Mouse (Mus musculus) heart, adult 2 months (tissue): ENCODE measurements at regions not wholly inside any gene's neighbourhood (a gene's known extent, or its start where the extent isn't known, plus 50 kb on each side); places are given as distances from the start of the nearest gene placed in this dataset.

Experiments used
- DNase-seq, 2 experiments: peaks; one replicate each; pipeline ENCODE4 v3.0.0; 2021
- H3K27ac ChIP-seq: fragments of 200-600 bp; 2 replicates; pipeline ENCODE4 v1.8.1; 2022
- H3K27me3 ChIP-seq: fragments of 200-500 bp; 2 replicates; pipeline ENCODE4 v1.6.1; 2012; ENCODE audit warnings: mild to moderate bottlenecking, low read length, inconsistent platforms, mixed read lengths; ENCODE audit not compliant: control insufficient read depth, insufficient read depth
- H3K36me3 ChIP-seq: fragments of 200-500 bp; 2 replicates; pipeline ENCODE4 v1.6.1; 2012; ENCODE audit warnings: low read length, inconsistent platforms; ENCODE audit not compliant: control insufficient read depth, insufficient read depth
- H3K4me1 ChIP-seq: fragments of 200-500 bp; 2 replicates; pipeline ENCODE4 v1.6.1; 2011; ENCODE audit warnings: low read length; ENCODE audit not compliant: control insufficient read depth, insufficient read depth
- H3K4me3 ChIP-seq: fragments of 200-600 bp; 2 replicates; pipeline ENCODE4 v1.8.1; 2022
- H3K79me2 ChIP-seq: fragments of 200-500 bp; replicated peaks from 2 replicates; pipeline ENCODE4 v1.6.1; 2012; ENCODE audit warnings: mild to moderate bottlenecking, inconsistent platforms, low read length, moderate library complexity, mixed read lengths; ENCODE audit not compliant: control insufficient read depth, insufficient read depth
- H3K9ac ChIP-seq: fragments of 200-500 bp; 2 replicates; pipeline ENCODE4 v1.6.1; 2012; ENCODE audit warnings: low read depth, mild to moderate bottlenecking, control low read depth, inconsistent platforms, low read length, mixed read lengths
- CTCF ChIP-seq: fragments of 200-600 bp; IDR thresholded peaks from 2 replicates; pipeline ENCODE4 v1.8.1; 2022; ENCODE audit warnings: antibody characterized with exemption, mild to moderate bottlenecking, moderate library complexity
- EP300 ChIP-seq: fragments of 200-500 bp; IDR thresholded peaks from 2 replicates; pipeline ENCODE4 v1.6.1; 2011; ENCODE audit warnings: low read depth, low read length, control low read depth; ENCODE audit not compliant: insufficient read depth
- POLR2A ChIP-seq: fragments of 200-500 bp; IDR thresholded peaks from 2 replicates; pipeline ENCODE4 v1.6.1; 2011; ENCODE audit warnings: mild to moderate bottlenecking, low read depth, low read length, control low read depth; ENCODE audit not compliant: insufficient read depth
- WGBS: fragments of 180-500 bp; shearing (Covaris S2); methylation state at CpG from one replicate; pipeline ENCODE4 v1.1.7; 2018; 5-methylcytosine and 5-hydroxymethylcytosine counted together
- intact Hi-C: fragments of 180-260 bp; cut with DNase I; formaldehyde crosslinking; loops from one replicate; pipeline ENCODE4 v1.15.1; 2025

GRCm38 (mm10) chr16:29884899-29885298 is 179.3 kb upstream of the Hes1 start:
- Histone ChIP-seq H3K4me1 (peaks cover 6% of the 10 kb centered on the region), H3K27ac (no peak overlapping the region), H3K79me2 (no peaks in the 10 kb centered on the region), H3K36me3 (no peaks in the 10 kb centered on the region), H3K4me3 (no peak overlapping the region), H3K27me3 (no peaks in the 10 kb centered on the region), H3K9ac (no peak overlapping the region)
- peak; percentile 50 to 52 for DNase-seq
- TF ChIP-seq CTCF (no peak), POLR2A (no peak), EP300 (no peak)
- intact Hi-C loops = loop anchor here (5.0 kb wide), 3 partner anchors 68 to 172 kb away; no protein-coding TSS in a partner anchor
- WGBS = 71% methylated on average over 4 of the region's 4 CpGs

GRCm38 (mm10) chr16:29886755-29887154 is 177.4 kb upstream of the Hes1 start:
- Histone ChIP-seq H3K4me3 (no peak overlapping the region), H3K36me3 (no peaks in the 10 kb centered on the region), H3K79me2 (no peaks in the 10 kb centered on the region), H3K27me3 (no peaks in the 10 kb centered on the region), H3K27ac (no peak overlapping the region), H3K9ac (no peak overlapping the region), H3K4me1 (peaks cover 6% of the 10 kb centered on the region)
- peak; percentile 13; the same call in 1 of the 2 replicates for TF ChIP-seq CTCF
- no peak for TF ChIP-seq POLR2A
- peak in 1 of 2 experiments; percentile 55 for DNase-seq
- 27% methylated on average over 4 of the region's 4 CpGs for WGBS
- intact Hi-C loops = no loop called here

DNA sequence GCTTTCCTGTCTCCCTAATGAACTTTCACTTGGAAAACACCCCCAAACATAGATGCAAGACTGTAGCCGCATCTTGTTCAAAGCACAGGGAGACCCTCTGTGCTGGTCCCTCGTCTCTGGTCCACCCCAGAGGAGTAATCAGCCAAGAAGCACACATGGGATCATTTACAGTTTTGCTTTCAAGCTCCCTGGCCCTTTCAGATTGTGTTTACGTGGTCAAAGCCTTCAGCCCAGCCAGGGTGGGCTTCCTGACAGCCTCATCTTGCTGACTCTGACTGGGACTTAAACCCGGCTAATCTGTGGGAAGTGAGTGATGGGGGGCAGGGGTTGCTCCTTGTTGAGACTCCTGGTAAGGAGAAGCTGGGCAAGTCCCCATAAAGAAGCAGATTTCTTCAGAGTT is 174.8 kb upstream of the Hes1 start:
- H3K9ac ChIP-seq = no peak overlapping the region
- intact Hi-C loops = no loop called here
- H3K79me2 ChIP-seq = no peaks in the 10 kb centered on the region
- no peak for DNase-seq
- no peak overlapping the region for H3K4me3 ChIP-seq
- no peaks in the 10 kb centered on the region for H3K36me3 ChIP-seq
- H3K27ac ChIP-seq = no peak overlapping the region
- WGBS = 92% methylated on average over 4 of the region's 4 CpGs
- H3K4me1 ChIP-seq = peaks cover 8% of the 10 kb centered on the region
- TF ChIP-seq CTCF (no peak), EP300 (no peak), POLR2A (no peak)
- H3K27me3 ChIP-seq = no peaks in the 10 kb centered on the region

DNA sequence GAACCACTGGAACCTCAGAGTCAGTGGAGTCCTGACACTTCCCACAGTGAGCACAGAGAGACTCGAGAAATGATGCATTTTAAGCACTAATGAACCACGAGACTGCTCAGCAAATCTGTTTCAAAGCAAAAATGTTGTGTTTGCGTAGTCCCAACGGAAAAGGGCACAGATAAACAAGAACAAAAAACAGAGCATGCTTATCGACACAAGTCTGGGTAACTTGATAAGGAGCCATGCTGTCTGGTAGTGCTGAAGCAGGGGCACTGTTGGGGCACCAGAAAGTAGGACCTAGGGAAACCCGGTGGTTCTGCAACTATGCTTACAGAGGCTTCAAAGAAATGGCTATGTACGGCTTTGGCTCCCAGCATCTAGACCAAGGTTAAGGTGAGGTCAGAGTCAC is 172.7 kb upstream of the Hes1 start:
- Histone ChIP-seq H3K79me2 (no peaks in the 10 kb centered on the region), H3K4me3 (no peak overlapping the region), H3K27me3 (no peaks in the 10 kb centered on the region), H3K36me3 (no peaks in the 10 kb centered on the region), H3K27ac (no peak overlapping the region), H3K4me1 (peaks cover 8% of the 10 kb centered on the region), H3K9ac (no peak overlapping the region)
- 66% methylated on average over 7 of the region's 7 CpGs for WGBS
- DNase-seq = no peak
- intact Hi-C loops = no loop called here
- TF ChIP-seq EP300 (no peak), POLR2A (no peak), CTCF (no peak)

DNA sequence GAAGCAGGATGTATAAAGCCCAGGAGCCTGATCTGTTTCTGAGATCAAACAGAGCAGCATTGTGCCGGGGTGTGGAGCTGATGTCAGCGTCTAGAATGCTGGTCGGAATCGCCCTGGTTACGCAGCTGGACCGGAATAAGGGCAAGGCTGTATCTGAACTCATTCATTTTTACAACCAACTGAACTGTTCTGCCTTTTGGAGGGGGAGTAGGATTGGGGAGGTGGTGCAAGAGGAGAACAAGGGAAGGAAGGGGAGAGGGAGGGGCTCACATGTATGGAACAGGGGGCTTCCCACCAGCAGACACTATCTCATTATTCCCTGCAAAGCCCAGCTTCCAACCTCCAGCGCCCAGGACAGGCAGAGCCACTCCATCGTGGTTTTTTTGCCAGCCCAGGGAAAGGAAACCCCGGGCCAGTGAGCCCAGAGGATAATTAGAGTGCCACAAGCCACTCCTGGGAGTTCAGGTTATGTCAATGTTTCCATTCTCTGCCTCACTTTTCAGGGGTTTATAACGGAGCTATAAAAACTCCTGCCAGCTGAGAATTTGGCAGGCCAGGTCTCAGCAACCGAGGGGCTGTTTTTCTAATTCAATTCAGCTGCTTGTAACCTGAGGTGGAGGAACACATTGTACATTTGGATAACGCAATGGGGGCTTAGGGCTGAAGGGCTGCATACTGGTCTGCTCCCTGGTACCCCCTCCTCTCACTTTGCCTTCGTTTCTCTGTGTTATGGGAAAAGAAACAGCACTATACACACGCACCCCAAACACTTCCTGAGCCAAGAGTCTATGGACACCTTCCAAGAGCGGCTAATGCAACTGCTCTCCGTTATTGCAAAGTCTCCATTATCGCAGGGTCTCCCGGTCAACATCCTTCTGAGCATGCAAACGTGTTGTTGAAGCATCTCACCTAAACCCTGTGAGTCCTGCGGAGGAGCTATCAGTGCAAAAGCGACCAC is 170.0 kb upstream of the Hes1 start:
- H3K27me3 ChIP-seq = no peaks in the 10 kb centered on the region
- intact Hi-C loops = no loop called here
- WGBS = 25% methylated on average over 21 of the region's 21 CpGs
- H3K4me3 ChIP-seq = no peak overlapping the region
- no peaks in the 10 kb centered on the region for H3K79me2 ChIP-seq
- no peaks in the 10 kb centered on the region for H3K36me3 ChIP-seq
- peak; percentile 39 to 43 for DNase-seq
- peak overlapping the region; percentile 28 for H3K27ac ChIP-seq
- peaks cover 6% of the 10 kb centered on the region for H3K4me1 ChIP-seq
- TF ChIP-seq CTCF (no peak), EP300 (no peak), POLR2A (no peak)
- no peak overlapping the region for H3K9ac ChIP-seq

- Histone ChIP-seq H3K4me3 (no peak overlapping the region), H3K9ac (no peak overlapping the region), H3K27me3 (no peaks in the 10 kb centered on the region), H3K79me2 (no peaks in the 10 kb centered on the region), H3K4me1 (peaks cover 6% of the 10 kb centered on the region), H3K36me3 (no peaks in the 10 kb centered on the region), H3K27ac (no peak overlapping the region)
- no peak for TF ChIP-seq POLR2A
- no peak for TF ChIP-seq CTCF
- TF ChIP-seq EP300 = no peak
- WGBS = 95% methylated on average over 4 of the region's 4 CpGs
- DNase-seq = no peak
- intact Hi-C loops = no loop called here
Observed at GRCm38 (mm10) chr16:29896393-29896792, 167.8 kb upstream of the Hes1 start.
